Mouse (Mus musculus) intestine, embryonic 15.5 days (tissue): ENCODE data around the gene Zfp992. TPM values are rescaled to one million over a fixed set of nuclear protein-coding genes. Genes with fewer than 3 reads are reported as not detected.
"Not testable (repeated sequence)": the region's sequence is repeated elsewhere in the genome, so short reads cannot be mapped to it uniquely, and the experiment has no call there.

Source experiments
- ATAC-seq: fragments of 200-750 bp; cut with Nextera tagmentation; 2 replicates; pipeline ENCODE4 v1.8.0; 2017; ENCODE audit warnings: moderate TSS enrichment, moderate library complexity
- H3K27ac ChIP-seq: fragments of 300-500 bp; sonication (generic); 2 replicates; pipeline ENCODE4 v1.5.1; 2015; ENCODE audit warnings: mild to moderate bottlenecking, inconsistent platforms
- H3K27me3 ChIP-seq: fragments of 300-500 bp; sonication (generic); replicated peaks from 2 replicates; pipeline ENCODE4 v1.6.1; 2015; ENCODE audit warnings: inconsistent platforms
- H3K36me3 ChIP-seq: fragments of 300-500 bp; sonication (generic); 2 replicates; pipeline ENCODE4 v1.6.1; 2015; ENCODE audit warnings: inconsistent platforms
- H3K4me1 ChIP-seq: fragments of 300-500 bp; sonication (generic); replicated peaks from 2 replicates; pipeline ENCODE4 v1.6.1; 2015; ENCODE audit warnings: inconsistent platforms
- H3K4me2 ChIP-seq: fragments of 300-500 bp; sonication (generic); replicated peaks from 2 replicates; pipeline ENCODE4 v1.6.1; 2015; ENCODE audit warnings: mild to moderate bottlenecking, inconsistent platforms
- H3K4me3 ChIP-seq: fragments of 300-500 bp; sonication (generic); replicated peaks from 2 replicates; pipeline ENCODE4 v1.5.1; 2015; ENCODE audit warnings: inconsistent platforms
- H3K9ac ChIP-seq: fragments of 300-500 bp; sonication (generic); 2 replicates; pipeline ENCODE4 v1.6.1; 2015; ENCODE audit warnings: inconsistent platforms
- H3K9me3 ChIP-seq: fragments of 300-500 bp; sonication (generic); 2 replicates; pipeline ENCODE4 v1.6.1; 2016; ENCODE audit warnings: inconsistent platforms
- WGBS: fragments of 180-500 bp; shearing (Covaris S2); methylation state at CpG from one replicate; pipeline ENCODE4 v1.1.7; 2015; 5-methylcytosine and 5-hydroxymethylcytosine counted together
- polyA plus RNA-seq: library from polyadenylated mRNA; unstranded; fragments of >200 nt; fragmentation: Nextera tagmentation; extraction: Ambion mirVana; gene quantifications from 2 replicates; pipeline ENCODE4 v1.2.1, GENCODE M21; 2015

Gene Zfp992
- polyA plus RNA-seq, 1 experiment from 2014 or later = 3.9 TPM

DNA sequence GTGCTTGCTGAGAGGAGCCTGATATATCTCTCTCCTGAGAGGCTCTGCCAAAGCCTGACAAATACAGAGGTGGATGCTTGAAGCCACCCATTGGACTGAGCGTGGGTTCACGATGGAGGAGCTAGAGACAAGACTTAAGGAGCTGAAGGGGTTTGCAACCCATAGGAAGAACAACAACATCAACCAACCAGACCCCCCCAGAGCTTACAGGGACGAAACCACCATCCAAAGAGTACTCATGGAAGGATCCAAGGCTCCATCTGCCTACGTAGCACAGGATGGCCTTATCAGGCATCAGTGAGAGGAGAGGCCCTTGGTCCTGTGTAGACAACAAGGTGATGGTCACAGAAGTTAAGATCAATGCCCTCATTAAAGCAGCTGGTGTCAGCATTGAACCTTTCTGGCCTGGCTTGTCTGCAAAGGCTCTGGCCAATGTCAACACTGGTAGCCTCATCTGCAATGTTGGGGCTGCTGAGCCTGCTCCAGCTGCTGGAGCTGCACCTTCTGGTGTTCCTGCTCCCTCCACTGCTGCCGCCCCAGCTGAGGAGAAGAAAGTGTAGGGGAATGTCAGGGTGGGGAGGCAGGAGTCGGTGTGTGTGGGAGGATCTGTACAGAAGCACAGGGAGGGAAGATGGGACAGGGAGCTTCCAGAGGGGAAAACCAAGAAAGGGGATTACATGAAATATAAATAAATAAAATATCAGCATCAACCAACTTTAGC lies 31.7 kb downstream of the Zfp992 start:
- H3K27me3 ChIP-seq, H3K4me1 ChIP-seq, H3K4me3 ChIP-seq, H3K27ac ChIP-seq, H3K36me3 ChIP-seq, H3K9ac ChIP-seq, H3K4me2 ChIP-seq: not testable (repeated sequence)
- ATAC-seq = peak; percentile 50; the same call in 1 of the 2 replicates
- WGBS = 70% methylated on average over 6 of the region's 6 CpGs
- H3K9me3 ChIP-seq = peaks cover 26% of the 10 kb centered on the region

- ATAC-seq = not testable (repeated sequence)
- H3K9me3 ChIP-seq = peaks cover 34% of the 10 kb centered on the region
Observed at GRCm38 (mm10) chr4:146482546-146482945, 33.7 kb downstream of the Zfp992 start.

GRCm38 (mm10) chr4:146483571-146484280 lies 34.9 kb downstream of the Zfp992 start:
- not testable (repeated sequence) for H3K4me3 ChIP-seq, H3K27ac ChIP-seq, H3K4me1 ChIP-seq, H3K27me3 ChIP-seq, H3K9ac ChIP-seq, H3K36me3 ChIP-seq, H3K4me2 ChIP-seq
- WGBS = 71% methylated on average over 13 of the region's 13 CpGs
- ATAC-seq = peak; percentile 38
- H3K9me3 ChIP-seq = peaks cover 34% of the 10 kb centered on the region

More at GRCm38 (mm10) chr4:146482546-146482945, 33.7 kb downstream of the Zfp992 start:
- WGBS = 85% methylated on average over 10 of the region's 10 CpGs
- H3K27me3 ChIP-seq, H3K27ac ChIP-seq, H3K36me3 ChIP-seq, H3K4me2 ChIP-seq, H3K4me1 ChIP-seq, H3K9ac ChIP-seq, H3K4me3 ChIP-seq: not testable (repeated sequence)

DNA sequence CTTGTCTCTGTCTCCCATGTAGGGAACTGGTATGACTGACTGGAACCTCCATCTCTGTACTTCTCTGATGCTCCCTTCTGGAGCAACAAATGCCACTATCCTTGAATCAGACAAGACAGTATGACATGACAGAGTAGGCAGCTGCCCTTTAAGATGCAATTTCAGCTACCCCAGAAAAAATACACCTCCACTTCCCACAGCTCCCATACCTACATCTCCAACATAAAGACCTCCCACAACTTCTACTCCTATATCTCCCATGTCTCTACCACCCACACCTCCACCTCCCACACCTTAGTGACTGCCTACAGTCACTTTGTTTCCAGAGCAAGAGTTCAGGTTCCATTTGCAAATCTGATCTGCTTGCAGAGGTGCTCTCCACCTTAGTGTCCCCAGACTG lies 35.9 kb downstream of the Zfp992 start:
- H3K27me3 ChIP-seq, H3K4me1 ChIP-seq, H3K36me3 ChIP-seq, H3K9ac ChIP-seq, H3K4me2 ChIP-seq, ATAC-seq, H3K27ac ChIP-seq, H3K4me3 ChIP-seq: not testable (repeated sequence)
- peaks cover 38% of the 10 kb centered on the region for H3K9me3 ChIP-seq

- 68% methylated on average over 6 of the region's 6 CpGs for whole genome bisulfite sequencing
- H3K9ac ChIP-seq = not testable (repeated sequence)
- peaks cover 37% of the 10 kb centered on the region for H3K9me3 ChIP-seq
Observed at GRCm38 (mm10) chr4:146485183-146485939, 36.5 kb downstream of the Zfp992 start.

GRCm38 (mm10) chr4:146486753-146487152 lies 37.9 kb downstream of the Zfp992 start:
- H3K36me3 ChIP-seq, H3K27ac ChIP-seq, H3K27me3 ChIP-seq, H3K9ac ChIP-seq, H3K4me3 ChIP-seq, H3K4me2 ChIP-seq, H3K4me1 ChIP-seq: not testable (repeated sequence)
- 78% methylated on average over 1 of the region's 1 CpGs for WGBS
- peaks cover 32% of the 10 kb centered on the region for H3K9me3 ChIP-seq
- ATAC-seq = 0 out of 2 replicates have a peak, but pooled peaks have one; percentile 10

More at GRCm38 (mm10) chr4:146485183-146485939, 36.5 kb downstream of the Zfp992 start:
- H3K4me1 ChIP-seq, H3K36me3 ChIP-seq, H3K4me2 ChIP-seq, ATAC-seq, H3K27ac ChIP-seq, H3K27me3 ChIP-seq, H3K4me3 ChIP-seq: not testable (repeated sequence)

- H3K9ac ChIP-seq, H3K4me3 ChIP-seq, ATAC-seq, H3K4me1 ChIP-seq, H3K4me2 ChIP-seq, H3K36me3 ChIP-seq, H3K27me3 ChIP-seq, H3K27ac ChIP-seq: not testable (repeated sequence)
- WGBS = 74% methylated on average over 4 of the region's 4 CpGs
- H3K9me3 ChIP-seq = peaks cover 30% of the 10 kb centered on the region
Observed at GRCm38 (mm10) chr4:146489196-146489595, 40.4 kb downstream of the Zfp992 start.

DNA sequence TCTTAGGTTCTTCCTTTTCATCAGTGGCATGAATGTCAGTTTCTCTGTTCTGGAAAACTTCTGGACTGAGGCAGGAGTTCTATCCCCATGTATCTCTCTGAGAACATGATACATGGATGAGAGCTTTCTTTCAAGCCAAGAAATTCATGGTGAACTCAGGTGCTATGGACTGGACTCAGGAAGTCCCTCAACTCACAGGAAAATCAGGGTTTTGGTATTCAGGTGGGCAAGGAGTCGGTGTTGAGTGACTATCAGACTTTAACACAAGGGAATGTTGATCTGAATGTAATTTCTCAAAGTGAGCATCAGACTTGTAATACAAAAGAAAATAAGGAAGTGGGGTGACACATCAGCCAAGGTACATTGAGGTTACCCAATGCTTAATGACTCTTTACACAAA lies 43.2 kb downstream of the Zfp992 start:
- not testable (repeated sequence) for H3K4me2 ChIP-seq, H3K27me3 ChIP-seq, H3K9ac ChIP-seq, H3K4me1 ChIP-seq, H3K36me3 ChIP-seq, H3K4me3 ChIP-seq, H3K27ac ChIP-seq
- H3K9me3 ChIP-seq = peaks cover 23% of the 10 kb centered on the region
- ATAC-seq = 0 out of 2 replicates have a peak, but pooled peaks have one; percentile 12
- WGBS = 82% methylated on average over 1 of the region's 1 CpGs

DNA sequence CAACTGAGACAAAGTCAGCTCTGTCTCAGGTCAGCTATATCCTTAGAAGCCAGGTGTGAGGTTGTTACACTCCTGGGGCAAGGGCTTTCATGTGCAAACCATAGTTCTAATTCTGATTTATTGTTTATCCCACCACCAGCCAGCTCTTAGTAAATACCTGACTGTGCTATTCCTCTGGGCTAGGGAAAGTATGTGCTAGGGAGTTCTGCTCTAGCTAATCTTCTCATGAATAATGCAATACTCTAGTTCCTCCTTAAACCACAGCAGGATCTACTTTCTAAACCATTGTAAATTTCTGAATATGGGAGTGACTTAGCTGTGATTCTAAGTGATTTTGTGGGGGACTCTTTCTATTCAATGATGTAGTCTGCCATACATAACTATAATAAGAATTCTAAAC lies 43.6 kb downstream of the Zfp992 start:
- ATAC-seq = no peak
- peaks cover 23% of the 10 kb centered on the region for H3K9me3 ChIP-seq

GRCm38 (mm10) chr4:146492851-146493250 lies 44.0 kb downstream of the Zfp992 start:
- no peak overlapping the region for H3K4me3 ChIP-seq
- 43% methylated on average over 1 of the region's 1 CpGs for WGBS
- H3K27me3 ChIP-seq = no peaks in the 10 kb centered on the region
- no peak for ATAC-seq
- no peaks in the 10 kb centered on the region for H3K4me1 ChIP-seq
- no peak overlapping the region for H3K4me2 ChIP-seq
- H3K9ac ChIP-seq = no peak overlapping the region
- no peak overlapping the region for H3K27ac ChIP-seq
- H3K36me3 ChIP-seq = no peaks in the 10 kb centered on the region
- H3K9me3 ChIP-seq = peaks cover 23% of the 10 kb centered on the region

More for the DNA sequence above, 43.6 kb downstream of the Zfp992 start:
- Histone ChIP-seq H3K36me3 (no peaks in the 10 kb centered on the region), H3K27me3 (no peaks in the 10 kb centered on the region), H3K4me2 (no peak overlapping the region), H3K4me1 (no peaks in the 10 kb centered on the region), H3K4me3 (no peak overlapping the region), H3K9ac (no peak overlapping the region), H3K27ac (no peak overlapping the region)

DNA sequence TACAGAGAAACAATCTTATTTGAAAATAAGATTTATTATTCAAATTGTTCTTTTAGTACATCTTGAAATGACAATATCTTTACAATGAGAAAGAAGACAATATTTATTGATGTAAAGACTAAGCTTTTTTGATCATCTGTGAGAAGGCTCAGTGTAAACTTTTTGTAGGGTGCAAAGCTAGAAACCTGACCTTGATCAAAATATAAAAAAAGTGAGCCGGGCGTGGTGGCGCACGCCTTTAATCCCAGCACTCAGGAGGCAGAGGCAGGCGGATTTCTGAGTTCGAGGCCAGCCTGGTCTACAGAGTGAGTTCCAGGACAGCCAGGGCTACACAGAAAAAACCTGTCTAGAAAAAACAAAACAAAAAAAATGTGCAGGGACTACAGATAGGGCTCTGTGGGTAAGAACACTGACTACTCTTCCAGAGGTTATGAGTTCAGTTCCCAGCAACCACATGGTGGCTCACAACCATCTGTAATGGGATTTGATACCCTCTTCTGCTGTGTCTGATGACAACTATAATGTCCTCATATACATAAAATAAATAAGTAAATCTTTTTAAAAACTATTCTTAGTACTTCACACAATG lies 44.6 kb downstream of the Zfp992 start:
- not testable (repeated sequence) for H3K27me3 ChIP-seq, H3K4me2 ChIP-seq, H3K4me1 ChIP-seq, ATAC-seq, H3K4me3 ChIP-seq, H3K27ac ChIP-seq, H3K9ac ChIP-seq, H3K36me3 ChIP-seq
- 86% methylated on average over 6 of the region's 6 CpGs for WGBS
- H3K9me3 ChIP-seq = peaks cover 23% of the 10 kb centered on the region

- ATAC-seq = no peak
- no peaks in the 10 kb centered on the region for H3K27me3 ChIP-seq
- no peaks in the 10 kb centered on the region for H3K4me1 ChIP-seq
- no peaks in the 10 kb centered on the region for H3K36me3 ChIP-seq
- peaks cover 21% of the 10 kb centered on the region for H3K9me3 ChIP-seq
- H3K4me3 ChIP-seq = no peak overlapping the region
- H3K4me2 ChIP-seq = no peak overlapping the region
- 68% methylated on average over 4 of the region's 4 CpGs for WGBS
- H3K9ac ChIP-seq = no peak overlapping the region
- no peak overlapping the region for H3K27ac ChIP-seq
Observed at GRCm38 (mm10) chr4:146494980-146495379, 46.2 kb downstream of the Zfp992 start.
